Mouse (Mus musculus) thymus, adult 18-20 months (tissue): ENCODE results near the gene Fbxo30.
A peak's percentile ranks its signal among the peaks of the same experiment; 100 is the strongest.
"Not testable (repeated sequence)": the region's sequence is repeated elsewhere in the genome, so short reads cannot be mapped to it uniquely, and the experiment has no call there.

ENCODE experiments used
- DNase-seq, 2 experiments: peaks; one replicate each; pipeline ENCODE4 v3.0.0; 2022; ENCODE audit warnings: mixed read lengths in 2 of 2

Fbxo30 gene

DNA sequence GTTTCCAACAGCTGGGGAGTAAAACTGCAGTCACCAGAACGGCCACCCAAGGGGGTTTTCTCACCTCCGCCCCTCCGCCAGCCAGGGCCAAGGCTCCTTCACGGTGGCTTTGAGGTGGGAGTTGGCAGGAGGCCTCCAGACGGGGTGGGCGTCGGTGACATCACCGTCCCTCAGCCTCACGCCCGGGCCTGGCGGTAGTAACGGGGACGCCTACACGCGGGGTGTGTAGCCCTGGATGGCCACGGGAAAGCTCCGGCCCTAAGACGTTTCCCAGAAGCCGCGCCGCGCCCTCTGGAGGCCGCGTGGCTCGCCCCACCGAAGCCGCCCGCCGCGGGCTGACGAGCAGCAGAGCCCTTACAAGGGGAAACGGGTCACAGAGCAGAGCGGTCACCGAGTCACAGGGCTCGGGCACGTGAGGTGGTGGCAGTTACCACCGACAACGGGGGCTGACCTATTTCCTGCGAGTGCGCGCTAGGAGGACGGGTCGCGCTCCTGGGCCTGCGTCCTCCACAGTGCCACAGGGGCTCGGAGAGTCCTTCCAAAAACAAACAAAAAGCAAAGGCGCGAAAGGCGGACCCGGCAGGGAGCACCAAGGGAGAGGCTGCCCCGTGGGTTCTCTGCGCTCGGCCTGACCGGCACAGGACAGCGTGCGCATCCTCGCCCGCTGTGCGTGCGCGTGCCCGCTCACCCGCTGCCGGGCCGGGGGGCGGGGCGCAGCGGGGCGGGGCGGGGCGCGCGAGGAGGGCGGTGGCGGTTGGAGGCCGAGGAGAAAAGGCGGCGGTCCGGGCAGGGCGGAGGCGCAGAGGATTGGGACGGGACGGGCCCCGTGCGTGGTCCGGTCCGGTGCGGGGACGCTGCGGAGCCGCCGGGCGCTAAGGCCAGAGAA is at the start of gene Fbxo30:
TSS of gene Fbxo30 (plus strand) at position 753 of the 886 bp plus-strand sequence.
- DNase-seq, result peak; percentile 75 to 81

DNA sequence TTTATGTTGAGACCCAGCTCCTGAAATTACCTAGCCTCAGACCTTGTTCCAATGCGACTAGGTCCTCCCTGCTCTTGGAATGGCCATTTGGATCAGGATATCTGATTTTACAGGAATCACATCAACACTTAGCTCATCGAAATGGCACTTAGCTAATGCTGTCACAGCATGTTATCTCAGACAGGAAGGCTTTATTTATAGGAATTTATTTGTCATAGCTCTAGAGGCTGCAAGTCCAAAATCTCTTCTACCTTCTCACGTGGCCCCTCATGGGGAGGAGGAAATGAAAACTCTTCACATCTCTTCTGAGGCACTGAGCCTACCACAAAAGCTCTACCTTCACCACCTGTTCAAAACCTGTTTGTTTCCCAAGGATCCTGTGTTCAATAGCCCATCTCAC is 47.9 kb upstream of the Fbxo30 start:
- no peak for DNase-seq

DNA sequence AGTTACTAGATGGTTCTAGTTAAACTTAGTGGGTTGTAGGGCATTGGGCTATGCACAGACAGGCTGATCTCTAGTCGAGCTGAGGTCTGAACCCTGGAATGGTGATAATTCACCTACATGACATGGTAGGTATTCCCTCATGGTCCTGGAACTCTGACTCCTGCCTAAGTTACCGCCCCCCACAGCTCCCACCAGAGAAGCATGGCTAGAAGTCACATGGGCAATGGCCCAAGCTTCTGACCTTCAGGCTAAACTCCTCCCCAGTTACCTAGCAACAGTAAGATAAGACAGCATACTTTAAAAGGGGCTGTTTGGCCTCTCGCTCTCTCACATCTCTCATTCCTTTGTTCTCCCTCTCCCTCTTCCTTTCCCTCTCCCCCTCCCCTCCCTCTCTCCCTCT is 38.1 kb upstream of the Fbxo30 start:
- DNase-seq, result not testable (repeated sequence)

DNA sequence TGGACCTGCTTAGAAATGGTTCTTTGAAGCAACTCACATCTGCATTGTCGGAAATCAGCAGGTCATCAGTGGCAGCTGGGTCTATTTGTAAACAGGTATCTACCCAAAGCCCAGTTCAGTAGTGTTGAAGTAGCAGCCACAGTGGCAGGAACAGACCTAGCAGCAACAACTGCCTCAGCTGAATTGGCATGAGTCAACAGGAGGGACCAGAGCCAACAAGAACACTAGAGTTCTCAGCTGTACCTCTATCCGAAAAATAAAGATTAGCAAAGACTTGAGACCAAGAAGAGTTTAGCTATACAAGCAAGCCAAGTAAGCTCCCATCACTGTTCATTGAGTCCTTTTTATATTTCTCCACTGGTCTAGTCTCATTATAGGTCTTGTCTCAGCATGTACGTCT is 32.9 kb upstream of the Fbxo30 start:
- DNase-seq, result no peak

DNA sequence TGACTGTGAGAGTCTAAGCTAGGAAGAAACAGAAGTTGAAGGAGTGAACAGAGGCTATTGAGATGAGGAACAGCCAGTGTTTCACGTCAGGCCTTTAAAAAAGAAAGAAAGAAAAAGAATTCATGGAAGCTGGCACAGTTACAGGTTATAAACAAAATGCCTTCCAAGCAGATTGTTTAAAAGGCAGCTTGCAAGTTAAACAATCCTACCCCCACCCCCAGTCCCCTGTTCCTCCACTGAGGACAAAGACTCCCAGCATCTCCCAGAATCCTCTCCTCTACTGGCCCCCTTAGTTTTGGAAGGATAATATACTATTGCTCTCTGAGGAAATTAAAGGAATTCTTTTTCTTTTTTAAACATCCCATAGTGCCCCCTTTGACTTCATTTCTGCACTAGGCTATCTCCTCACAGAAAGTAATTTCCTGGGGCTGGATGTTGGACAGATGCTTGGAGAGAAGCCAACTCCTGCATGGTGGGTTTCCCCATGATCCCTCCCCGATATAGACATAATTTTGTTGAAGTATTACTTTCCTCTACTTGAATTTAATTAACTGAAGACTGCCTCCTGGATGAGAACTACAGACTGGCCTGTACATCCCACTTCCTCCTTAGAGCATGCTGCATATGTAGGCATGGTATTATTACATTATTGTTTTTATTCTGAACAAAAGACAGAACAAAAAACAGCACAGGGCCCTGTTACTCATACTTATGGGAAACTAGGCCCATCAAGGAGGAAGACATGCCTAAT is 30.7 kb upstream of the Fbxo30 start:
- no peak for DNase-seq

DNA sequence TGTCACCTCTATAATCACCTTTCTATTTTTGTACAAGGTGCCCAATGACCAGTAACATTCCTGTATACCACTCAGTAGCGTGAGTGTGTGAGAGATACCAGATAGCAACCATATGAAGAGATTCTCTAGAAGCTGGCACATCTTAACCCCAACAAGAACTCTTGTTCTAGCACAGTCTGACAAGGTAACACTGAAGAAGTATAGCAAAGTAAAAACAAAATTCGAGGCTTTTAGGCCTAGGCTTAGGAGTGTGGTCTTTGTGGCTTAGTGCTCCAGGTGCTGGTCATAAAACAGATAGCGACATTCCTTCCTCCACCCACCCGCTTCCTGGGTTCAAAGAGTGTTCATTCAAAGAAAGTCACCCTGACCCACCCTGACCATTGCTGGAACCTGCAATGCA is 27.5 kb upstream of the Fbxo30 start:
- not testable (repeated sequence) for DNase-seq

DNA sequence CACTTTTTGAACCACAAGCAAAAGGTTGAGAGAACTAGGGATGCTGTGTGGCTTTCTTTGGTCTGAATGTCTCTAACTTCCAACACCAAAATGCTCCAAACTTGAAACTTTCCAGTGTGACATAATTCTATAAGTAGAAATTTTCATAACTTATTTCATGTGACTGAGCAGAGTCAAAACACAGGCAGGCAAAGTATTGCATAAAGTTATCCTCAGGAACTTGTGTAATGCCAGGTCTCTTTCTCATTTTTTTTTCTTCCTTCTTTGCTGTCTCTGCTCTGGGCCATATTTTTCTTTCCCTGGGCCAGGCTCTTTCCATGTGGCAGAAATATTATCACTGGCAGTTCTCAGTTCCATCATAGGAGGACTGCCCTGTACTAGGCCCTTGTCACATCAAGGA is 21.0 kb upstream of the Fbxo30 start:
- no peak for DNase-seq

DNA sequence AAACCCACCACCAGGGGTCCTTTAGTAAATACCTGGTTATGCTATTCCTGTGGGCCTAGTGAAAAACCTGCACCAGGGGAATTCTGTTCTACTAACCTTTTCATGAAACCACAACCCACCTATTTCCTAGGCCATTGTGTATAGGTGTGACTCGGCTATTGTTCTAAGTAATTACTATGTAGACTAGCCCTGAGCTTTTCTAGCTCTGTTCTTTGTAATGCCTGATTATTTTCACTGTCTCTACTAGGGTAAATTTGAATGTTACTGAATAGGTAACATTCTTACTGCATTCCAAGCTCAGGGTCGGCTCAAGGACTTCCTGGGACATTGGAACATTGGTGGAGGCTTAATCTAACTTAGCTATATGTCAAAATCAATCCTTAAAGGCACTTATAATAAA is 18.8 kb upstream of the Fbxo30 start:
- DNase-seq, result not testable (repeated sequence)

DNA sequence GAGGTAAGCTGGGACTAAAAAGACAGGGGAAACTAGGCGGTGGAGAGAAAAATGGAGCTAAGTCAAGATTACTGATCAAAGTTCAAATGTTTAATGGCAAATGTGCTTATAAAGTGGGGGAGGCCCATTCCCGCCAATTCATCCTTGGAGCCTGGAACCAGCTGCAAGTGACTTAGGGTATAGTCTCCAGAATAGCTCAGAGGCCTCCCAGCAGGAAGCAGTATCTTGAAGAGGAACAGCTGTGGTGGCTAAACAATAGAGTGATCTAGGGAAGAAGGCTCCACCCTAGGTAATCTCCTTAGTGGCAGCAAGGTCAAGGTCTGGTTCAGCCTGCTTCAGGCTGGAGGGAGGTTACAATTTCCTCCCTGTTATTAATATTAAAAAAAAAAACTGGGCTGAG is 17.3 kb upstream of the Fbxo30 start:
- not testable (repeated sequence) for DNase-seq

DNA sequence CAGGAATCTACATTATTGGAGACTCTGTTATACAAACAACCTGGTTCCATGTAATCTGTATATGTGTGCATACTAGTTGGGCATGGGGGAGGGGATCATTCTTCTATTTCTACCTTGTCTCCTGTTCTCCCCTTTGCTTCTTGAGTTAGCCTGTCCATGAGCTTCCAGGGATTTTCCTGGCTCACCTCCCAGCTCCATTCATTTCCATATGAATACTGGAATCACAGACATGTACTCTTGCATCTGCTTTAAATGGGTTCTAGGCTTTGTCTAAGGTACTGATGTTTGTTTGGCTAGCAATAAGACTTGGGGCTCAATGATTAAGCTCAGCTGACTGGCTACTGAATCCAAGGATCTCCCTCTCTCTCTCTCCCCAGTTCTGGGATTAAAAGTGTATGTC is 12.0 kb upstream of the Fbxo30 start:
- no peak for DNase-seq

DNA sequence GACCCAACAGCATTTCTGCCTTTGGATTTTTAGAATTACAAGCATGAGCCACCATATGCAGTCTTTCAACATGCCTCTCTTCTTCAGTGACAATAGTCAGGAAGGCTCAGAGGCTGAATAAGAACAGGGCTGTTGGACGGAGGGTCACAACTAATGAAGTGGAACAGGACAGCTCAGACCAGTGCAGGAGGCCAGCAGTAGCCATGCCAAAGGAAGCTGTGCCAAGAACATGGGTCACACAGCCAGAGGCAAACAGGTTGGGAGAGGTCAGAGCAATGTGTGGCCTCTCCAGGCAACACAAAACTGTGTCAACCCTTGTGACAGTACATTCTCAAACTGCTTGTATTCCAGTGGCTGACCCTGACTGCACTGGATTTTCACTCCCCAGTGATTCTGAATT is 6.7 kb upstream of the Fbxo30 start:
- no peak for DNase-seq

DNA sequence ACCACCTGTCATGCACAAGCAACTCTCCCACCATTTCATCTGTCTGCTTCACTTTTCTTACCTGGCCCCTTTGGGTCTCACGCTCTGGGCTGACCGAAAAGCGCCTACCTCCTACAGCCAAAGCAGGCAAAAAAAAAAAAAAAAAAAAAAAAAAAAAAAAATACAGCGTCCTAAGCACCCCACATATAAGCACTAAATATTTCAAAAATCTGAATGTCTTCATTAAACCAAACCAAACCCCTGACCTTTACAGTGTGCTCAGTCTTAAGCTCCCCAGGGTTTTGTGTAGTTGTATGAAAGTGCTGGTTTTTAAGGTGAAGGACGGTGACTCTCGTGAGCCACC is 924 bp upstream of the Fbxo30 start:
- peak in 1 of 2 experiments; percentile 7 for DNase-seq

DNA sequence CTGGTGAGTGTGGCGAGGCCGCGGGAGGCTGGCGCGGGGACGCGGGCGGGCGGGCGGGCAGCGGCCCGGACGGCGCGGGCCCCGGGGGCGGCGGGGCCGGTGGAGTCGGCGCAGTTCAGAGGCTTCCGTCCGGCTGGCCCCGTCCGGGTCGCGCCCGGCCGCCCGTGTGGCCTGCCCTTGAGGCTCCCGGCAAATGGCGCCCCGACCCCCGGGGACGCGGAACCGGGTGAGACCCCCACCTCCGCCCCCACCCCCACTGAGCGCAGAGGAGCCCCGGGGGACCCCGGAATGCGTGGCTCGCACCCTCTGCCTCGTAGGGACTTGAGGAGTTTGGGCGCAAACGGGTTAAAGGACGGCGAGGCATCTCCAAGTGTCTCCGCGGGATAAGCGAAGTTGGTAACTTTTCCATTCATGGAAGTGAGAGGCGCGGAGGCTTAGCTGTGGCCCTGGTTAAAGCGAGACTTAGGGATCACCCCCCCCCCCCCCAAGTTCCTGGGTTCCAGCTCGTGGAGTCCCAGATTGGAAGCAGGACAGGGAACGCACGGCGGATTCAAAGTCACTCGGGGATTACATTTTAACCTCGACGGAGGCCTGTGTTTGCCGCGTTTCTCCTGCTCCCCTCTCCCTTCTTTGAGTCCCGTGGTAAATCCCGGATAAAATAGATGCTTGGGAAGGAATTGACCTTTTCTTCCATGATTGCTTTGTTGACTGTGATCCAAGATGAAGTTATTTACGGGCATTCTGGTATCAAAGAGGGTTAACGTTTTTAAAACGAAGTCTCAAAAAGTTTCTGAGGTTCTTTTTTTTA is 572 bp downstream of the Fbxo30 start:
- peak; percentile 23 to 35 for DNase-seq

DNA sequence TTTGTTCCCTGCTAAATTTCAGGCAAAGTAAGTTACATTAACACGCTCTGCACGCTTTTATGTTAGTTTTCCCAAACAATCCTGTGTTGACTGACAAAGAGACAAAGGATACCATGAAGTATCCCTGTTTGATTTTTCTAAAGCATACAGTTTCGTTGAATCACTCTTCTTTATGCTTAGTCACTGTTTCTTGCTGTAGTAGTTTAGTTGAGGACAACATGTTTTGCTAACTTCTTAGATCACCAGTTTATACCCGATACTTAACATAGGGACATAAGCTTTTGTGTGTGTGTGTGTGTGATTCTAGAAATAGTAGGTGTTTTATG is 1.1 kb downstream of the Fbxo30 start:
- DNase-seq, result no peak

DNA sequence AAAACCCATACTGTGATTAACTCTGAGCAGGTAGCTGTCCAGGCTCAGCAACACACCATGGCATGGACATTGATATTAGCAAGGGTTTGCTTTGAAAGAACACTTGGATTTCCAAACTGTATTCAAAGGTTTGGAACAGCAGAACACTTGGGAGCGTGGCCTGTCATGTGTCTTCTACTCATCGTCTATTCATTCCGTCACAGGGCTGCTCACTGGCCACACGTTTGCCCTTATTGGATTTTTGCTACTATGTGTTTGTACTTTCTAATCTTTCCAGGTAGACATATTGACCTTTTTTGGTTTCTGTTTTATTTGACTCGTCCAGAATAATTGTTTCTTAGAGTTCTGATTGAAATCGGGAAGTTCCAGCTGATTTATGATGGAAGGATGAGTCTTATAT is 17.3 kb downstream of the Fbxo30 start:
- no peak for DNase-seq

DNA sequence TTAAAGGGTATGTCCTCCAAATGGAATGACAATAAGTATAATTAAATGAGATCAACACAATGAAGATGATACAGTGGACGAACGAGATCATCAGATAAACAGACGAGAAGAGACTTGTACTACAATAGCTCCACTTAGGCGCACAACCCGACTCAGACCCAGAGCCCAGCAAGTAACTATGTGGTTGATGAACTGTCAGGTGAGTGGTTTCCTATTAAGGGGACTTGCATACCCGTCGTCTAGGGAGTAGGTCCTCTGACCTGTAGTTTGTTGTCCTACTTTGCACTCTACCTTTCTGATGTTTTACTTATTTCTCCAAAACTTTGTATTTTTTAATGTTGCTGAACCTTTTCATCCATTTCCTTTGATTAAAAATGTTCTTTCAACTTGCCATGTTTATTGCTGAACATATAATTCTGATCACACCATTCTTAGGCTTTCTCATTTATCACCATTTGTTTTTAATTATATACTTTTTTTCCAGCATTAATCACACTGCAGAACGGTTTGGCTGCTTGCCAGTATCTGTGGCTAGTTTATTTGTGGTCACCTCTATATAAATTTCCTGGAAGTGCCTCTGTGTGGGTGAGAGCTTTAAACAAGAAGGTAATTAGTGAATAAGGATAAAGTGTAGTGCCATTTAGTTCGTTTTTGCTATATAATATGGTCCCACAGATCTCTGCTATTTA is 24.4 kb downstream of the Fbxo30 start:
- DNase-seq, result no peak

DNA sequence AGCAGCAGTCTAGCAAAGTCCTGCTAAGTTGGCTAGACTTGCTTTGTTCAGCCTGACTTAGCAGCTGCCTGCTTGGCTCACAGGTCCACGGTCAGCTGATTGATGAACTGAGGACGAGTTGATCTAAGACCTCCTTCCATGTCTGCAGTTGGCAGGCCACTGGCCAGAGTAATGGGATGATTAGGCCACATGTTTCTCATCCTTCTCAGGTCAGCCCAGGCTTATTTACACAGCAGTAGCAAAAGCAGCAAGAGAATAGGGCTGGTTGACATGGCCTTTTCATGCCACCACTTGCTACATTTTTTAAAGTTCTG is 24.9 kb downstream of the Fbxo30 start:
- no peak for DNase-seq

DNA sequence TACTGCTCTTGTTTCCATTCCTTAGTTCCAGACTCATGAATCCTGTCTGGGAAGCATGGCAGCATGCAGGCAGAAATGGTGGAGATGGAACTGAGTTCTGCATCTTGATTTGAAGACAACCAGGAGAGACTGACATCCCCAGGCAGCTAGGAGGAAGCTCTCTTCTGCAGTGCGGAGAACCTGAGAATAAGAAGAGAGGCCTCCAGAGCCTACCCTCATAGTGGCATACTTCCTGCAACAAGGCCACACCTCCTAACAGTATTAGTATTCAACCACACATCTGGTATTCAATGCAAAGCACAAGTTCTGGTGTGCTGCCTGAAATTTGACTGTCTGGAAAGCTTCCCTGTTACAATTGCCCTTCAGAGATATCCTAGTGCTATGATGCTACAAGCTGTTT is 28.7 kb downstream of the Fbxo30 start:
- no peak for DNase-seq

DNA sequence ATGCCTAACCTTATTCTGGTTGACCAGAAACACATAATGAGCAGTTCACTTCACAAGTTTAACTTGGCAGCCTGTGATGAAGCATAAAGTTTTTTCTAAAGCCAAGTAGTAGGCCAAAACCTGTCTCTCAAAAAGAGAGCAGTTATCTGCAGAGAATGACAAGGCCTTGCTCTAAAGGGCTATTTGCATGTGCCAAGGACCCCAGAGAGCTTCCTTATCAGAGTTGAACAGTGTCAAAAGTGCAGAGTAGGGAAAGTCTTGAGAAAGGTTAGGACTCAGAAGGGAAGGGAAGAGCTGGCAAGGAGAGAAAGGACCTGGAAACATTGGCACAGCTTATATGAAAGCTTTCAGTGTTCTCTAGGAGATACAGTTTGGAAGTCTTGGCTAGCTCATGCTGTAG is 29.4 kb downstream of the Fbxo30 start:
- no peak for DNase-seq

DNA sequence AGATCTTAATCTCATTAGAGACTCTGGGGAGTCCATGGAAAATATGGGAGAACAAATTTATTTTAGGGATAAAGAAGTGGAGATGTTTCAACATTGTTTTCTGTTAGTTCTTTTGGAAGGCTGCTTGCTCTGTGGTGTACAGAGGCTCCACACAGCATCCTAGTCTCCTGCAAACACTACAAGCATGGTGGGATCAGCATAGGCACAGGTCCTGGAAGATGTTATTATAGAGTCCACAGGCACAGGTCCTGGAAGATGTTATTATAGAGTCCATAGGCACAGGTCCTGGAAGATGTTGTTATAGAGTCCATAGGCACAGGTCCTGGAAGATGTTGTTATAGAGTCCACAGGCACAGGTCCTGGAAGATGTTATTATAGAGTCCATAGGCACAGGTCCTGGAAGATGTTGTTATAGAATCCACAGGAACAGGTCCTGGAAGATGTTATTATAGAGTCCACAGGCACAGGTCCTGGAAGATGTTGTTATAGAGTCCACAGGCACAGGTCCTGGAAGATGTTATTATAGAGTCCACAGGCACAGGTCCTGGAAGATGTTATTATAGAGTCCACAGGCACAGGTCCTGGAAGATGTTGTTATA is 36.8 kb downstream of the Fbxo30 start:
- DNase-seq, result not testable (repeated sequence)

DNA sequence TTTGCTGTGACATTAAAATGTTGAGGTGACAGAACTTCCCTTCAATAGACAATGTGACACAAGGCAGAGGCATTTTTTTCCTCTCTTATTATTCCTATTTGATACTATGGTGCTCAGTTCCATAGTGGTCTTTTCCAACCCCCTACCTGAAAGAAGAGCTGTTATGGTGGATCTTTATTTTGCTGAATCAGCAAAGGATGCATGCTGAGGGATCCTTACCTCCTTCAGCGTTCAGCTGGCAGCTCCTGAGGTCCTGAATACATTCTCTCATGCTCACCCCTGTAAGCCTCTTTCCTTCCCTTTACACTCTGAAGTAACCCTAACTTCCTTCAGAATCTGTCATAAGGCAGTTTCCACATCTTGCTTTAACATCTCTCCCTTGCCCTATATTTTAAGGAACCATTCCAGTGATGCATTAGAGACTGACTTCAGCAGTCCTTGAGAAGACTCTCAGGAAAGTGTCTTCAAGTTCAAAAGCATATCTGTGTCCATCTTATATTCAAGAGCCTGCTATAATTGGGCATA is 38.4 kb downstream of the Fbxo30 start:
- no peak for DNase-seq

DNA sequence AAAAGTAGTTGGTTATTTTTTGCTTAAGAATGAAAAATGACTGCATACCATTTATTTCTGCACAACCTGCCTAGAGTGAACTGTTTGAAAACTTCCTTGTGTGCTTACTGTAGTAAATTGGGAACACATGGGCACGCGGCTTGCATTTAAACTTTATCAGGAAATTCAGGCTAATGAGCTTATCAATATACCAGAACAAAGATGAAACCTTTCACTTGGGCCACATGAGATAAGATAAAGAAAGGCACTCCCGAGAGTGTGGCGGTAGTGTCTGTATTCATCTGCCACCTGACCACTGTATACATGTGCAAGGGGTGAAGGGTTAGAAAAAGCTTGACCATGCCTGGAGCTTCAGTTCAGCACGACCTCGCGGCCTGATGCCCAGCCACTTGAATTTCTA is 41.2 kb downstream of the Fbxo30 start:
- DNase-seq, result no peak
